In the genomic region with DNA sequence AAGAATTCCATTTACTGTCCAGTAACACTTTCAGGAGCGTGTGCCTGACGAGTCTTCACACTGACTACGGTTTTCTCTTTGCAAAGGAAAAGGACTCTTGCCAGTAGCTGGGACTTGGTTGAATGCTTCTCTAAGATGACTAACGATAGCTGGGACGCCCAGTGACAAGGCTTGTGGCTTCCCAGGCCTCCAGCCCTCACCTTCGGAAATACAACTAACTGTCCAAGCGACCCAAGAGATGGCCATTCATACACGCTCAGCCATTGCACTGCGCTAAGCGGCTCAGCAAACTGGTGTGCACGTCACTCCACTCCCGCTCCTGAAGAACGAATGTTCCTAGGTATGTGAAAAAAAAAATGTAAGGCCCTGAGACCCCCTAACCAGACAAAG, we compare ENCODE assay signal across 8 mouse cellular contexts. TPM values are rescaled to one million over a fixed set of nuclear protein-coding genes. Genes with fewer than 3 reads are reported as not detected.
DNase-seq lines count a peak whose midpoint lies in the region; ATAC-seq and TF ChIP-seq lines count a peak whose summit lies in the region.

No protein-coding gene starts in this region.

- no peaks in the 10 kb centered on the region for H3K9me3 ChIP-seq in E14TG2a.4 (ENCODE audit: low read length)
- H3K9me3 ChIP-seq in embryonic facial prominence, embryonic 10.5 days: no peaks in the 10 kb centered on the region
- H3K9me3 ChIP-seq in hindbrain, embryonic 16.5 days (ENCODE audit: control insufficient read depth, low read length): no peaks in the 10 kb centered on the region

- ATAC-seq in cerebellum, adult (ENCODE audit: insufficient number of reproducible peaks, low FRiP score, low TSS enrichment): peak; percentile 46; the same call in 1 of the 2 replicates
- ATAC-seq in hindbrain, embryonic 16.5 days: 0 out of 2 replicates have a peak, but pooled peaks have one; percentile 31

- H3K27me3 ChIP-seq in E14TG2a.4 (ENCODE audit: insufficient read depth, low read length): 0 out of 2 replicates have a peak, but pooled peaks cover 3% of the 10 kb centered on the region
- H3K27me3 ChIP-seq in embryonic facial prominence, embryonic 10.5 days (replicated peaks; ENCODE audit: low read depth, poor library complexity, severe bottlenecking): no peaks in the 10 kb centered on the region
- no peaks in the 10 kb centered on the region for H3K27me3 ChIP-seq in hindbrain, embryonic 16.5 days (replicated peaks; ENCODE audit: control insufficient read depth, insufficient read depth, low read length)

- no peak for TF ChIP-seq CTCF in E14TG2a.4 (conservative IDR thresholded peaks at IDR 0.05; ENCODE audit: low read length)

- peak overlapping the region; percentile 90 for H3K9ac ChIP-seq in hindbrain, embryonic 16.5 days (ENCODE audit: low read depth, low read length)

- under 1% methylated on average over 13 of the region's 13 CpGs for whole genome bisulfite sequencing in embryonic facial prominence, embryonic 10.5 days
- WGBS in hindbrain, embryonic 16.5 days: under 1% methylated on average over 13 of the region's 13 CpGs

- H3K4me2 ChIP-seq in hindbrain, embryonic 16.5 days (ENCODE audit: low read length): peak overlapping the region; percentile 62

- peaks cover 7% of the 10 kb centered on the region for H3K36me3 ChIP-seq in E14TG2a.4 (ENCODE audit: insufficient read depth, low read length)
- peaks cover 7% of the 10 kb centered on the region for H3K36me3 ChIP-seq in embryonic facial prominence, embryonic 10.5 days (replicated peaks)
- no peaks in the 10 kb centered on the region for H3K36me3 ChIP-seq in hindbrain, embryonic 16.5 days (ENCODE audit: control insufficient read depth, insufficient read depth, low read length)

- peaks cover 73% of the 10 kb centered on the region for H3K4me1 ChIP-seq in E14TG2a.4 (replicated peaks; ENCODE audit: low read depth, low read length)
- H3K4me1 ChIP-seq in embryonic facial prominence, embryonic 10.5 days: peaks cover 37% of the 10 kb centered on the region
- H3K4me1 ChIP-seq in hindbrain, embryonic 16.5 days (ENCODE audit: control insufficient read depth, insufficient read depth, low read depth, low read length): peaks cover 11% of the 10 kb centered on the region

- no peak for DNase-seq in cerebellum, adult 9-11 months
- peak; percentile 63 for DNase-seq in embryonic facial prominence, embryonic 10.5 days (ENCODE audit: low spot score)
- DNase-seq in lung, postnatal 10 days: peak; percentile 17
- DNase-seq in T-cell, adult 2 months (ENCODE audit: low spot score): no peak
- DNase-seq in ovary, postnatal 36 days (ENCODE audit: low spot score): no peak

- H3K27ac ChIP-seq in embryonic facial prominence, embryonic 10.5 days (replicated peaks): peak overlapping the region; percentile 97
- H3K27ac ChIP-seq in hindbrain, embryonic 16.5 days (ENCODE audit: low read depth, low read length): peak overlapping the region; percentile 2; the same call in 1 of the 2 replicates

- H3K4me3 ChIP-seq in E14TG2a.4 (replicated peaks; ENCODE audit: low read length): peak overlapping the region; percentile 88
- peak overlapping the region; percentile 91 for H3K4me3 ChIP-seq in embryonic facial prominence, embryonic 10.5 days
- H3K4me3 ChIP-seq in hindbrain, embryonic 16.5 days (ENCODE audit: low read length): peak overlapping the region; percentile 84

RNA-seq across cellular contexts. Expression of a gene that starts 0.9 kb away (rescaled TPM):
- polyA plus RNA-seq in embryonic facial prominence, embryonic 10.5 days (2016; fragmentation: Nextera tagmentation; extraction: Ambion mirVana): 99.3 and 115 TPM in 2 replicates
- 21.0 and 26.0 TPM in 2 replicates for polyA plus RNA-seq in hindbrain, embryonic 16.5 days (2015; fragmentation: Nextera tagmentation; extraction: Ambion mirVana)

RNA-seq across cellular contexts. Expression of a gene that starts 19.2 kb away (rescaled TPM):
- polyA plus RNA-seq in embryonic facial prominence, embryonic 10.5 days (2016; fragmentation: Nextera tagmentation; extraction: Ambion mirVana): not detected in 2 replicates
- not detected in 2 replicates for polyA plus RNA-seq in hindbrain, embryonic 16.5 days (2015; fragmentation: Nextera tagmentation; extraction: Ambion mirVana)

RNA-seq across cellular contexts. Expression of a gene that starts 35.4 kb away (rescaled TPM):
- polyA plus RNA-seq in embryonic facial prominence, embryonic 10.5 days (2016; fragmentation: Nextera tagmentation; extraction: Ambion mirVana): 0.02 and 0.14 TPM in 2 replicates
- polyA plus RNA-seq in hindbrain, embryonic 16.5 days (2015; fragmentation: Nextera tagmentation; extraction: Ambion mirVana): 0.12 TPM in 1 of 2 replicates, not detected in the other

RNA-seq across cellular contexts. Expression of a gene that starts 37.3 kb away (rescaled TPM):
- not detected in 2 replicates for polyA plus RNA-seq in embryonic facial prominence, embryonic 10.5 days (2016; fragmentation: Nextera tagmentation; extraction: Ambion mirVana)
- 0.04 TPM in 1 of 2 replicates, not detected in the other for polyA plus RNA-seq in hindbrain, embryonic 16.5 days (2015; fragmentation: Nextera tagmentation; extraction: Ambion mirVana)

RNA-seq across cellular contexts. Expression of a gene that starts 56.8 kb away (rescaled TPM):
- polyA plus RNA-seq in embryonic facial prominence, embryonic 10.5 days (2016; fragmentation: Nextera tagmentation; extraction: Ambion mirVana): not detected in 2 replicates
- polyA plus RNA-seq in hindbrain, embryonic 16.5 days (2015; fragmentation: Nextera tagmentation; extraction: Ambion mirVana): not detected in 2 replicates

Comparison
In these comparisons a context has a peak if more than half of its experiments do, and no peak if none do; other contexts are left out.
1. DNase-seq: peak in embryonic facial prominence, embryonic 10.5 days (single experiment) and lung, postnatal 10 days (single experiment); none in cerebellum, adult 9-11 months (single experiment), T-cell, adult 2 months (single experiment) and ovary, postnatal 36 days (single experiment).
2. Peak in every context shown above with its lines, with median percentiles within 50 percentile points of each other: H3K4me3 ChIP-seq.